Mouse (Mus musculus): ENCODE data around the gene Nr2c2ap.

DNA sequence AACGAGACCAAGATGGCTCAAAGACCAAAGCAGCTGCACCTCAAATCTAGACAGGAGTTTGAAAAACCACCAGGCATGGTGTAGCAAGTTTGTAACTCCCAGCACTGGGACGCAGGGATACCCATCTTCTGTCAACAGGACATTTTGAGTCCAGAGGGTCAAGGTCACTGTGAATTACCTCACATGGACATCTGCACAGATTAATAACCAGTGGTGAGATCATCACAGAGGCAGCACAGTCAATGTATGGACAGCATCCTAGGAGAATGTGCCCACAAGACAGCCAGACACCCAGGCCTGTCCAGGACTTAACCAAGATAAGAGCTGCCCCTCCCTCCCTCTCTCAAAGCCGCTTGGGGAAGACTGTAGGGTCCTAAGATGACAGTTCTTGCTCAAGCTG, 39.0 kb downstream of the Nr2c2ap start:
- TF ChIP-seq CTCF (conservative IDR thresholded peaks at IDR 0.05; ENCODE audit: low read length) (no peak), POU5F1 (IDR thresholded peaks at IDR 0.05; ENCODE audit: borderline replicate concordance, low read length) (no peak)
